Mouse (Mus musculus): ENCODE data around the gene Agtpbp1.
"Not testable (repeated sequence)": the region's sequence is repeated elsewhere in the genome, so short reads cannot be mapped to it uniquely, and the experiment has no call there.

Gene Agtpbp1

GRCm38 (mm10) chr13:59584947-59585647, at the start of gene Agtpbp1, which contains the start of gene Naa35:
Gene Agtpbp1, minus strand, starts transcription at chr13:59585227.
Gene Naa35, plus strand, starts transcription at chr13:59585259.
- peak; percentile 99 for DNase-seq

GRCm38 (mm10) chr13:59634637-59635036, 49.6 kb upstream of the Agtpbp1 start:
- DNase-seq: no peak

- DNase-seq: no peak
Observed at GRCm38 (mm10) chr13:59626739-59627138, 41.7 kb upstream of the Agtpbp1 start.

- DNase-seq: no peak
Observed at GRCm38 (mm10) chr13:59624903-59625302, 39.9 kb upstream of the Agtpbp1 start.

- no peak for DNase-seq
Observed at GRCm38 (mm10) chr13:59624389-59624788, 39.4 kb upstream of the Agtpbp1 start.

GRCm38 (mm10) chr13:59621643-59622489, 36.8 kb upstream of the Agtpbp1 start:
- DNase-seq: no peak

GRCm38 (mm10) chr13:59618463-59618862, 33.4 kb upstream of the Agtpbp1 start:
- DNase-seq: no peak

GRCm38 (mm10) chr13:59615554-59615953, 30.5 kb upstream of the Agtpbp1 start:
- no peak for DNase-seq

GRCm38 (mm10) chr13:59615152-59615551, 30.1 kb upstream of the Agtpbp1 start:
- no peak for DNase-seq

- DNase-seq: no peak
Observed at GRCm38 (mm10) chr13:59613868-59614267, 28.8 kb upstream of the Agtpbp1 start.

- DNase-seq: no peak
Observed at GRCm38 (mm10) chr13:59610437-59610836, 25.4 kb upstream of the Agtpbp1 start.

- no peak for DNase-seq
Observed at GRCm38 (mm10) chr13:59609885-59610284, 24.9 kb upstream of the Agtpbp1 start.

GRCm38 (mm10) chr13:59605221-59605922, 20.3 kb upstream of the Agtpbp1 start:
- no peak for DNase-seq

GRCm38 (mm10) chr13:59604511-59604910, 19.5 kb upstream of the Agtpbp1 start:
- DNase-seq: no peak

GRCm38 (mm10) chr13:59603096-59603495, 18.1 kb upstream of the Agtpbp1 start:
- no peak for DNase-seq

- DNase-seq: no peak
Observed at GRCm38 (mm10) chr13:59592630-59593029, 7.6 kb upstream of the Agtpbp1 start.

GRCm38 (mm10) chr13:59592058-59592457, 7.0 kb upstream of the Agtpbp1 start:
- not testable (repeated sequence) for DNase-seq

GRCm38 (mm10) chr13:59590691-59591090, 5.7 kb upstream of the Agtpbp1 start:
- DNase-seq: no peak

GRCm38 (mm10) chr13:59589672-59590071, 4.6 kb upstream of the Agtpbp1 start:
- no peak for DNase-seq

- DNase-seq: no peak
Observed at GRCm38 (mm10) chr13:59587201-59587600, 2.2 kb upstream of the Agtpbp1 start.

GRCm38 (mm10) chr13:59585648-59586005, 600 bp upstream of the Agtpbp1 start:
- DNase-seq: peak; percentile 51

GRCm38 (mm10) chr13:59584481-59584880, 546 bp downstream of the Agtpbp1 start:
- peak; percentile 53 for DNase-seq

- no peak for DNase-seq
Observed at GRCm38 (mm10) chr13:59580954-59581353, 4.1 kb downstream of the Agtpbp1 start.
